Mouse (Mus musculus) layer of hippocampus, adult 11-12 months (tissue): ENCODE data around the gene 1700017D01Rik.

ENCODE experiments used
- DNase-seq: peaks from one replicate; pipeline ENCODE4 v3.0.0; 2022; ENCODE audit warnings: low spot score

The 1700017D01Rik gene

GRCm38 (mm10) chr19:11048009-11048408 lies 82.7 kb downstream of the 1700017D01Rik start:
- DNase-seq: no peak
